Mouse (Mus musculus): ENCODE results near the gene Rab15.

The Rab15 gene

GRCm38 (mm10) chr12:76776898-76777297 lies 45.8 kb downstream of the Rab15 start:
- no peak for DNase-seq

GRCm38 (mm10) chr12:76775132-76775531 lies 47.6 kb downstream of the Rab15 start:
- DNase-seq = no peak

GRCm38 (mm10) chr12:76774652-76775051 lies 48.1 kb downstream of the Rab15 start:
- DNase-seq = no peak

- DNase-seq = no peak
These were observed 51.2 kb downstream of the Rab15 start for GRCm38 (mm10) chr12:76771540-76771939.

- DNase-seq = no peak
These were observed 51.7 kb downstream of the Rab15 start for GRCm38 (mm10) chr12:76770841-76771500.

GRCm38 (mm10) chr12:76765901-76766630 lies 56.6 kb downstream of the Rab15 start:
- DNase-seq = peak; percentile 28

GRCm38 (mm10) chr12:76765354-76765851 lies 57.3 kb downstream of the Rab15 start, which contains the start of the genes Churc1 and Fntb:
Gene Churc1 (plus strand): TSS chr12:76765538.
Gene Fntb (plus strand): TSS chr12:76765589.
- DNase-seq = peak; percentile 82

- DNase-seq = peak; percentile 31
These were observed 69.9 kb downstream of the Rab15 start for GRCm38 (mm10) chr12:76752652-76753318.

- no peak for DNase-seq
These were observed 71.7 kb downstream of the Rab15 start for GRCm38 (mm10) chr12:76750866-76751459.

All from right cerebral cortex, postnatal 4 days (tissue).